Mouse (Mus musculus) olfactory bulb, adult 2 months (tissue): ENCODE results near the gene Ppfibp2.

Experiments used
- CTCF ChIP-seq: fragments of 200-500 bp; IDR thresholded peaks from 2 replicates; pipeline ENCODE4 v1.5.1; 2012; ENCODE audit warnings: low read depth, mild to moderate bottlenecking, low read length, moderate library complexity; ENCODE audit not compliant: insufficient read depth
- POLR2A ChIP-seq: fragments of 200-500 bp; IDR thresholded peaks from 2 replicates; pipeline ENCODE4 v1.6.1; 2012; ENCODE audit warnings: mild to moderate bottlenecking, low read depth, low read length, moderate library complexity; ENCODE audit not compliant: insufficient read depth

- TF ChIP-seq POLR2A (no peak), CTCF (no peak)
Measured at GRCm38 (mm10) chr7:107752031-107752520, 157.1 kb downstream of the Ppfibp2 start.
